8 mouse cellular contexts compared by ENCODE assay signal in genomic region chr3:90446389-90447122, GRCm38 (mm10). TPM values are rescaled to one million over a fixed set of nuclear protein-coding genes. Genes with fewer than 3 reads are reported as not detected.
DNase-seq lines count a peak whose midpoint lies in the region; ATAC-seq and TF ChIP-seq lines count a peak whose summit lies in the region.

No protein-coding gene starts in this region.

- no peaks in the 10 kb centered on the region for H3K27me3 ChIP-seq in ES-Bruce4 (ENCODE audit: control insufficient read depth, insufficient read depth, low read length, poor library complexity, severe bottlenecking)
- no peaks in the 10 kb centered on the region for H3K27me3 ChIP-seq in forebrain, embryonic 16.5 days (replicated peaks; ENCODE audit: control insufficient read depth, insufficient read depth, low read length)
- H3K27me3 ChIP-seq in liver, embryonic 16.5 days (ENCODE audit: control insufficient read depth, insufficient read depth, low read depth, low read length) = no peaks in the 10 kb centered on the region
- no peaks in the 10 kb centered on the region for H3K27me3 ChIP-seq in neural tube, embryonic 13.5 days

- no peak for TF ChIP-seq CTCF in ES-Bruce4 (IDR thresholded peaks at IDR 0.05; ENCODE audit: low read depth, low read length)

- intact Hi-C loops in heart, postnatal 25 days (cut with DNase I) = no loop called here

- WGBS in forebrain, embryonic 16.5 days = 0% methylated on average over 17 of the region's 17 CpGs
- WGBS in liver, embryonic 16.5 days (ENCODE audit: insufficient replicate concordance) = 3% methylated on average over 17 of the region's 17 CpGs
- WGBS in neural tube, embryonic 13.5 days = 1% methylated on average over 17 of the region's 17 CpGs

- H3K4me2 ChIP-seq in forebrain, embryonic 16.5 days (ENCODE audit: low read length) = peak overlapping the region; percentile 72
- H3K4me2 ChIP-seq in liver, embryonic 16.5 days (ENCODE audit: low read depth, low read length) = peak overlapping the region; percentile 61
- peak overlapping the region; percentile 54 for H3K4me2 ChIP-seq in neural tube, embryonic 13.5 days

- DNase-seq in heart, postnatal 25 days (ENCODE audit: low spot score) = peak; percentile 94
- DNase-seq in layer of hippocampus, adult 11-12 months (ENCODE audit: low spot score) = peak; percentile 74
- DNase-seq in thymus, postnatal 14 days = peak; percentile 68

- peak overlapping the region; percentile 63 for H3K9ac ChIP-seq in ES-Bruce4 (ENCODE audit: low read depth, poor library complexity, severe bottlenecking)
- H3K9ac ChIP-seq in forebrain, embryonic 16.5 days (replicated peaks; ENCODE audit: low read depth, low read length) = peak overlapping the region; percentile 60
- peak overlapping the region; percentile 47; the same call in 1 of the 2 replicates for H3K9ac ChIP-seq in liver, embryonic 16.5 days (ENCODE audit: low read depth, low read length)
- peak overlapping the region; percentile 52 for H3K9ac ChIP-seq in neural tube, embryonic 13.5 days

- peaks cover 4% of the 10 kb centered on the region for H3K4me1 ChIP-seq in ES-Bruce4 (ENCODE audit: control insufficient read depth, insufficient read depth, low read length)
- H3K4me1 ChIP-seq in brown adipose tissue, adult 24 weeks (ENCODE audit: control insufficient read depth, insufficient read depth, insufficient read length, low read length) = peaks cover 23% of the 10 kb centered on the region
- H3K4me1 ChIP-seq in forebrain, embryonic 16.5 days (replicated peaks; ENCODE audit: control insufficient read depth, insufficient read depth, low read length) = peaks cover 10% of the 10 kb centered on the region
- H3K4me1 ChIP-seq in liver, embryonic 16.5 days (ENCODE audit: control insufficient read depth, low read depth, low read length) = peaks cover 5% of the 10 kb centered on the region
- peaks cover 21% of the 10 kb centered on the region for H3K4me1 ChIP-seq in neural tube, embryonic 13.5 days (replicated peaks)

- H3K4me3 ChIP-seq in ES-Bruce4 (ENCODE audit: low read depth, low read length) = peak overlapping the region; percentile 31
- peak overlapping the region; percentile 6 for H3K4me3 ChIP-seq in brown adipose tissue, adult 24 weeks (ENCODE audit: insufficient read depth, low read depth, low read length)
- peak overlapping the region; percentile 48 for H3K4me3 ChIP-seq in forebrain, embryonic 16.5 days (replicated peaks; ENCODE audit: low read length)
- H3K4me3 ChIP-seq in liver, embryonic 16.5 days (ENCODE audit: low read depth, low read length) = peak overlapping the region; percentile 42
- peak overlapping the region; percentile 29 for H3K4me3 ChIP-seq in neural tube, embryonic 13.5 days

- TF ChIP-seq POLR2A in ES-Bruce4 (IDR thresholded peaks at IDR 0.05; ENCODE audit: insufficient read depth, low read length) = peak; percentile 86

- H3K36me3 ChIP-seq in ES-Bruce4 (ENCODE audit: control insufficient read depth, insufficient read depth, low read length, poor library complexity, severe bottlenecking) = no peaks in the 10 kb centered on the region
- no peaks in the 10 kb centered on the region for H3K36me3 ChIP-seq in forebrain, embryonic 16.5 days (ENCODE audit: control insufficient read depth, insufficient read depth)
- H3K36me3 ChIP-seq in liver, embryonic 16.5 days (ENCODE audit: control insufficient read depth, insufficient read depth) = no peaks in the 10 kb centered on the region
- H3K36me3 ChIP-seq in neural tube, embryonic 13.5 days = no peaks in the 10 kb centered on the region

- no peaks in the 10 kb centered on the region for H3K9me3 ChIP-seq in ES-Bruce4 (replicated peaks; ENCODE audit: control insufficient read depth, insufficient read depth, low read length, poor library complexity, severe bottlenecking)
- H3K9me3 ChIP-seq in forebrain, embryonic 16.5 days (ENCODE audit: control insufficient read depth, low read length) = no peaks in the 10 kb centered on the region
- no peaks in the 10 kb centered on the region for H3K9me3 ChIP-seq in liver, embryonic 16.5 days (replicated peaks; ENCODE audit: control insufficient read depth, low read length)
- H3K9me3 ChIP-seq in neural tube, embryonic 13.5 days = no peaks in the 10 kb centered on the region

- peak; percentile 80 for TF ChIP-seq EP300 in ES-Bruce4 (IDR thresholded peaks at IDR 0.05; ENCODE audit: insufficient read depth, low read depth, low read length)

- ATAC-seq in forebrain, embryonic 16.5 days = peak; percentile 94
- ATAC-seq in liver, embryonic 16.5 days (ENCODE audit: low read depth) = peak; percentile 86
- peak; percentile 94 for ATAC-seq in neural tube, embryonic 13.5 days (ENCODE audit: low read depth)

- H3K27ac ChIP-seq in ES-Bruce4 (ENCODE audit: insufficient read depth, low read length) = peak overlapping the region; percentile 96
- H3K27ac ChIP-seq in brown adipose tissue, adult 24 weeks (replicated peaks; ENCODE audit: low read depth, low read length) = peak overlapping the region; percentile 98
- peak overlapping the region; percentile 78 for H3K27ac ChIP-seq in forebrain, embryonic 16.5 days (ENCODE audit: low read length)
- peak overlapping the region; percentile 69 for H3K27ac ChIP-seq in liver, embryonic 16.5 days (ENCODE audit: low read length)
- H3K27ac ChIP-seq in neural tube, embryonic 13.5 days (replicated peaks) = peak overlapping the region; percentile 81

RNA-seq across cellular contexts. Expression of gene Ints3, which starts 13.1 kb away (rescaled TPM):
- 68.6 and 71.0 TPM in 2 replicates for polyA plus RNA-seq in ES-Bruce4 (2011; ENCODE audit: insufficient read depth, insufficient read length, low read depth, missing spikeins)
- 12.6 and 13.2 TPM in 2 replicates for polyA plus RNA-seq in brown adipose tissue, adult 24 weeks (2012; ENCODE audit: insufficient read depth, insufficient read length, missing spikeins)
- 32.2 and 32.3 TPM in 2 replicates for polyA plus RNA-seq in forebrain, embryonic 16.5 days (2015; fragmentation: Nextera tagmentation; extraction: Ambion mirVana)
- total RNA-seq in heart, postnatal 25 days (2021) = 10 to 100 TPM; 25.2 to 26.9 TPM
- polyA plus RNA-seq in liver, embryonic 16.5 days (2015; fragmentation: Nextera tagmentation; extraction: Ambion mirVana) = 6.7 and 7.2 TPM in 2 replicates
- 29.3 and 30.8 TPM in 2 replicates for polyA plus RNA-seq in neural tube, embryonic 13.5 days (2015; fragmentation: Nextera tagmentation; extraction: Ambion mirVana)

RNA-seq across cellular contexts. Expression of gene Npr1, which starts 19.1 kb away (rescaled TPM):
- polyA plus RNA-seq in ES-Bruce4 (2011; ENCODE audit: insufficient read depth, insufficient read length, low read depth, missing spikeins) = 10.8 and 13.6 TPM in 2 replicates
- polyA plus RNA-seq in brown adipose tissue, adult 24 weeks (2012; ENCODE audit: insufficient read depth, insufficient read length, missing spikeins) = 18.0 and 27.9 TPM in 2 replicates
- polyA plus RNA-seq in forebrain, embryonic 16.5 days (2015; fragmentation: Nextera tagmentation; extraction: Ambion mirVana) = 2.1 and 2.6 TPM in 2 replicates
- 10 to 100 TPM; 17.2 to 18.8 TPM for total RNA-seq in heart, postnatal 25 days (2021)
- 4.1 and 4.3 TPM in 2 replicates for polyA plus RNA-seq in liver, embryonic 16.5 days (2015; fragmentation: Nextera tagmentation; extraction: Ambion mirVana)
- polyA plus RNA-seq in neural tube, embryonic 13.5 days (2015; fragmentation: Nextera tagmentation; extraction: Ambion mirVana) = 3.7 and 3.9 TPM in 2 replicates

RNA-seq across cellular contexts. Expression of gene Ilf2, which starts 29.4 kb away (rescaled TPM):
- 211 and 233 TPM in 2 replicates for polyA plus RNA-seq in ES-Bruce4 (2011; ENCODE audit: insufficient read depth, insufficient read length, low read depth, missing spikeins)
- 30.2 and 30.6 TPM in 2 replicates for polyA plus RNA-seq in brown adipose tissue, adult 24 weeks (2012; ENCODE audit: insufficient read depth, insufficient read length, missing spikeins)
- 331 and 336 TPM in 2 replicates for polyA plus RNA-seq in forebrain, embryonic 16.5 days (2015; fragmentation: Nextera tagmentation; extraction: Ambion mirVana)
- total RNA-seq in heart, postnatal 25 days (2021) = 10 to 100 TPM; 31.5 to 33.4 TPM
- 44.8 and 48.7 TPM in 2 replicates for polyA plus RNA-seq in liver, embryonic 16.5 days (2015; fragmentation: Nextera tagmentation; extraction: Ambion mirVana)
- polyA plus RNA-seq in neural tube, embryonic 13.5 days (2015; fragmentation: Nextera tagmentation; extraction: Ambion mirVana) = 280 and 290 TPM in 2 replicates

RNA-seq across cellular contexts. Expression of gene Snapin, which starts 44.3 kb away (rescaled TPM):
- polyA plus RNA-seq in ES-Bruce4 (2011; ENCODE audit: insufficient read depth, insufficient read length, low read depth, missing spikeins) = 63.9 and 65.1 TPM in 2 replicates
- 55.5 and 71.6 TPM in 2 replicates for polyA plus RNA-seq in brown adipose tissue, adult 24 weeks (2012; ENCODE audit: insufficient read depth, insufficient read length, missing spikeins)
- 76.8 and 83.3 TPM in 2 replicates for polyA plus RNA-seq in forebrain, embryonic 16.5 days (2015; fragmentation: Nextera tagmentation; extraction: Ambion mirVana)
- 10 to 100 TPM; 59.5 to 62.6 TPM for total RNA-seq in heart, postnatal 25 days (2021)
- 17.8 and 18.2 TPM in 2 replicates for polyA plus RNA-seq in liver, embryonic 16.5 days (2015; fragmentation: Nextera tagmentation; extraction: Ambion mirVana)
- 98.2 and 103 TPM in 2 replicates for polyA plus RNA-seq in neural tube, embryonic 13.5 days (2015; fragmentation: Nextera tagmentation; extraction: Ambion mirVana)

RNA-seq across cellular contexts. Expression of gene Slc27a3, which starts 56.8 kb away (rescaled TPM):
- 11.0 and 12.5 TPM in 2 replicates for polyA plus RNA-seq in ES-Bruce4 (2011; ENCODE audit: insufficient read depth, insufficient read length, low read depth, missing spikeins)
- polyA plus RNA-seq in brown adipose tissue, adult 24 weeks (2012; ENCODE audit: insufficient read depth, insufficient read length, missing spikeins) = 0.52 and 2.1 TPM in 2 replicates
- 17.1 and 20.0 TPM in 2 replicates for polyA plus RNA-seq in forebrain, embryonic 16.5 days (2015; fragmentation: Nextera tagmentation; extraction: Ambion mirVana)
- 1 to 10 TPM in 1 of 2 experiments, under 1 TPM in 1; 0.78 to 1.4 TPM for total RNA-seq in heart, postnatal 25 days (2021)
- polyA plus RNA-seq in liver, embryonic 16.5 days (2015; fragmentation: Nextera tagmentation; extraction: Ambion mirVana) = 1.1 and 1.5 TPM in 2 replicates
- polyA plus RNA-seq in neural tube, embryonic 13.5 days (2015; fragmentation: Nextera tagmentation; extraction: Ambion mirVana) = 22.9 and 24.1 TPM in 2 replicates

Comparison
In these comparisons a context has a peak if more than half of its experiments do, and no peak if none do; other contexts are left out.
1. Peak in every context shown above with its lines: DNase-seq, ATAC-seq, H3K4me3 ChIP-seq and H3K27ac ChIP-seq.